Mouse (Mus musculus): ENCODE results near the gene Gm4924.
A peak's percentile ranks its signal among the peaks of the same experiment; 100 is the strongest.

Gene Gm4924

GRCm38 (mm10) chr10:82354083-82355010 lies at the start of gene Gm4924:
Gene Gm4924 (plus strand): TSS chr10:82354255.
- DNase-seq = peak; percentile 96

GRCm38 (mm10) chr10:82316482-82316881 lies 37.6 kb upstream of the Gm4924 start, which contains the start of gene 4932415D10Rik:
Gene 4932415D10Rik (minus strand): TSS chr10:82316582.
- DNase-seq = no peak

- DNase-seq = peak; percentile 29
Observed at GRCm38 (mm10) chr10:82320134-82320533, 33.9 kb upstream of the Gm4924 start.

GRCm38 (mm10) chr10:82329826-82330225 lies 24.2 kb upstream of the Gm4924 start:
- no peak for DNase-seq

GRCm38 (mm10) chr10:82355401-82355800 lies 1.3 kb downstream of the Gm4924 start:
- peak; percentile 2 for DNase-seq

- no peak for DNase-seq
Observed at GRCm38 (mm10) chr10:82361911-82362310, 7.9 kb downstream of the Gm4924 start.

- DNase-seq = no peak
Observed at GRCm38 (mm10) chr10:82382992-82383391, 28.9 kb downstream of the Gm4924 start.

- DNase-seq = no peak
Observed at GRCm38 (mm10) chr10:82409511-82409910, 55.5 kb downstream of the Gm4924 start.

- no peak for DNase-seq
Observed at GRCm38 (mm10) chr10:82423631-82424030, 69.6 kb downstream of the Gm4924 start.

All from retina, postnatal 1 day (tissue).